Mouse (Mus musculus) spleen, adult 2 months (tissue): ENCODE results near the gene Chrm3.

Source experiments
- CTCF ChIP-seq: fragments of 200-500 bp; IDR thresholded peaks from 2 replicates; pipeline ENCODE4 v1.5.1; 2011; ENCODE audit warnings: mild to moderate bottlenecking, inconsistent platforms; ENCODE audit not compliant: insufficient read depth, insufficient read length, insufficient replicate concordance; ENCODE audit errors: extremely low read depth
- POLR2A ChIP-seq: fragments of 200-500 bp; IDR thresholded peaks from 2 replicates; pipeline ENCODE4 v1.6.1; 2011; ENCODE audit warnings: low read depth, low read length, inconsistent platforms

GRCm38 (mm10) chr13:9997664-9998328 is 362.9 kb downstream of the Chrm3 start:
- TF ChIP-seq CTCF, result no peak
- TF ChIP-seq POLR2A, result no peak
